Mouse (Mus musculus) CH12.LX (cell line): ENCODE measurements at regions not wholly inside any gene's neighbourhood (a gene's known extent, or its start where the extent isn't known, plus 50 kb on each side); places are given as distances from the start of the nearest gene placed in this dataset.

Experiments
- BHLHE40 ChIP-seq: IDR thresholded peaks from 2 replicates; pipeline ENCODE4 v1.6.1; 2011; ENCODE audit warnings: mild to moderate bottlenecking, low read depth, low read length, improper control_type of control experiment
- CTCF ChIP-seq, 2 experiments: IDR thresholded peaks in 1 of 2; conservative IDR thresholded peaks in 1 of 2; 2 replicates each; pipeline ENCODE4 v1.5.1; 2011 to 2012; ENCODE audit warnings: low read depth in 2 of 2, low read length in 2 of 2, improper control_type of control experiment in 1 of 2, inconsistent platforms in 1 of 2, mild to moderate bottlenecking in 1 of 2, moderate library complexity in 1 of 2
- E2F4 ChIP-seq: IDR thresholded peaks from 2 replicates; pipeline ENCODE4 v1.6.1; 2011; ENCODE audit warnings: low read depth, low read length, improper control_type of control experiment; ENCODE audit not compliant: insufficient replicate concordance
- ELF1 ChIP-seq: IDR thresholded peaks from 2 replicates; pipeline ENCODE4 v1.6.1; 2014; ENCODE audit warnings: low read depth, mild to moderate bottlenecking, inconsistent platforms, low read length, improper control_type of control experiment
- EP300 ChIP-seq: IDR thresholded peaks from 2 replicates; pipeline ENCODE4 v1.6.1; 2011; ENCODE audit warnings: low read length, improper control_type of control experiment
- JUND ChIP-seq: conservative IDR thresholded peaks from 2 replicates; pipeline ENCODE4 v1.6.1; 2011; ENCODE audit warnings: low read depth, low read length, improper control_type of control experiment
- KAT2A ChIP-seq: IDR thresholded peaks from 2 replicates; pipeline ENCODE4 v1.6.1; 2012; ENCODE audit warnings: low read length, improper control_type of control experiment, inconsistent platforms; ENCODE audit not compliant: insufficient replicate concordance
- MXI1 ChIP-seq: IDR thresholded peaks from 2 replicates; pipeline ENCODE4 v1.6.1; 2011; ENCODE audit warnings: mild to moderate bottlenecking, low read depth, low read length, improper control_type of control experiment
- POLR2A ChIP-seq: IDR thresholded peaks from 2 replicates; pipeline ENCODE4 v1.6.1; 2011; ENCODE audit warnings: low read depth, mild to moderate bottlenecking, improper control_type of control experiment, low read length
- RAD21 ChIP-seq: IDR thresholded peaks from 2 replicates; pipeline ENCODE4 v1.6.1; 2011; ENCODE audit warnings: low read depth, mild to moderate bottlenecking, low read length, improper control_type of control experiment, moderate library complexity
- RCOR1 ChIP-seq: conservative IDR thresholded peaks from 2 replicates; pipeline ENCODE4 v1.6.1; 2012; ENCODE audit warnings: low read depth, mild to moderate bottlenecking, inconsistent platforms, low read length, improper control_type of control experiment
- TCF12 ChIP-seq: IDR thresholded peaks from 2 replicates; pipeline ENCODE4 v1.6.1; 2014; ENCODE audit warnings: low read depth, mild to moderate bottlenecking, inconsistent platforms, low read length, improper control_type of control experiment
- UBTF ChIP-seq: IDR thresholded peaks from 2 replicates; pipeline ENCODE4 v1.6.1; 2012; ENCODE audit warnings: low read depth, mild to moderate bottlenecking, inconsistent platforms, low read length, improper control_type of control experiment, moderate library complexity

- TF ChIP-seq POLR2A: no peak
- TF ChIP-seq UBTF: no peak
- no peak for TF ChIP-seq TCF12
- TF ChIP-seq ELF1: no peak
- no peak for TF ChIP-seq EP300
- TF ChIP-seq BHLHE40: no peak
- no peak for TF ChIP-seq RAD21
- TF ChIP-seq E2F4: no peak
- no peak for TF ChIP-seq JUND
- no peak for TF ChIP-seq MXI1
- no peak for TF ChIP-seq CTCF (conservative IDR thresholded peaks at IDR 0.05 in 1 of 2, IDR thresholded peaks at IDR 0.05 in 1 of 2; ENCODE audit: low read depth in 2 of 2, low read length in 2 of 2)
- TF ChIP-seq RCOR1: no peak
- TF ChIP-seq KAT2A: no peak
Measured at GRCm38 (mm10) chr9:112525377-112525776, 289.6 kb upstream of the Arpp21 start.
